Mouse (Mus musculus): ENCODE data around the gene Shcbp1l.
"Not testable (repeated sequence)": the region's sequence is repeated elsewhere in the genome, so short reads cannot be mapped to it uniquely, and the experiment has no call there.

Shcbp1l gene

DNA sequence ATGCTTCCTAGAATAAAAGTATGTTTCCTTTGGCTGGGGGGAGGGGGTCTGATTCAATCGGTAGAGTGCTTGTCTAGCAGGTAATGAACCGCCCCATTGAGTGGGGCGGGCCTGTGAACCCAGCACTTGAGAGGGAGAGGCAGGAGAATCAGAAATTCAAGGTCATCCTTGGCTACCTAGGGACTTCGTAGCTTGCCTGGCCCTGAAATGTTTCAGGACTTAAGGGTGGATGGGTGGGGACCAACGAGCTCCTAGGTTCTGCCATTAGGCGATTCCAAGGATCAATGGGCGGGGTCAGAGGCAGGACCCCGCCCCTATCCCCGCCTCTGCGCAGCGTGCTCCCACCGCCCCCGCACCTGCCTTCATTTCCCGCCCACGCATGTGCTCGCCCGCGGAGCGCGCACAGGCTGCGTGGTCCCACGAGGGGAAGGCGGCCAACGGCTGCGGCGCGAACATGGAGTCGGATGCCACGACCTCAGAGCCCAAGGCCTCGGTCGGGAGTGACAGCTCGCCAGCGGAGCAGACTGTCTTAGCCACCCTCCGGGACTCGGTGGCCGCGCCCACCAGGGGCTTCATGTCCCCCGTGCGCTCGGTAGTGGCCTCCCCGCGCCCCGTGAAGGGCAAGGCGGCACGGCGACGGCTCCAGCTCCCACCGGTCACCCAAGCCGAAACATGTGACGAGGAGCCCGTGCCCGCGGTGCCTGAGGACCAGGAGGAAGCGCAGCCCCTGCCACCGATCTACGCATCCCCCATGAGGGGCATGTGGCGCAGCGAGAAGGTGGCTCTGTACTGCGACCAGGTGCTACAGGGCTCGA is at the start of gene Shcbp1l:
Gene Shcbp1l, plus strand, starts transcription at position 393 of the 815 bp plus-strand sequence.
- DNase-seq: peak; percentile 63

DNA sequence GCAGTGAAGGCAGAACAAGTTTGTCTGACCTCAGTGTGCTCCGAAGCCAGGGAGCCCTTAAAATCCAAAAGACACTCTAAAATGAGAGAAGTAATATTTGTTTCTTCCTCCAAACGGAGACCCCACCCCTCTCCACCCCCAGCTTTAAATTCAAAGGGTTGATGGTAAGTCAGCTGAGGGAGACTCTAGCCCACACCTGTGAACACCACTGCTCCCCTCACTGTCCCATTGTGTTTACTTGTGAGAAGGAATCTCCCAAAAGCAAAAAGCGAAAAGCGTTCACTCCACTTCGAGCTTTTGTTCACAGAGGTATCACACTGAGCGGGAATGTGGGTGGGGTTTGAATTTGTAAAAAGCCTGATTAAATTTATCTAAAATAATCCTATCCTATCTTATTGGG is 48.5 kb upstream of the Shcbp1l start:
- no peak for DNase-seq

DNA sequence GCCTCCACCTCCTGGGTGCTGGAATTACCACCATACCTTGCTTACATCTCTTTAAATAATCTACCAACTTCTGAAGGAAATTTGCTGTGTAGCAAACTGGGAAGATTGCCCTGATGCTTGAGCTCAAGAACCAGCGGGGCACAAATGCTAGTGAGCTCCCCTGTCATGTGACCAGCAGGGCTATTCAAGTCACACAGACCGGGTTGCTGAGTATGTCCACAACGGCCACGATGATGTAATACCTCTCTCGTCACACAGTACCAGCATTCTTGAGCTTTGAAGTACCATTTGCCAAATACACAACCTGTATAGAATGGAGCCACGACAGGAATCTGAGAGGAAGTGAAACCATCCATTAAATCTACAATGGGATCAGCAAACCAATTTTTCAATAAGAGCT is 46.4 kb upstream of the Shcbp1l start:
- DNase-seq: peak; percentile 19

DNA sequence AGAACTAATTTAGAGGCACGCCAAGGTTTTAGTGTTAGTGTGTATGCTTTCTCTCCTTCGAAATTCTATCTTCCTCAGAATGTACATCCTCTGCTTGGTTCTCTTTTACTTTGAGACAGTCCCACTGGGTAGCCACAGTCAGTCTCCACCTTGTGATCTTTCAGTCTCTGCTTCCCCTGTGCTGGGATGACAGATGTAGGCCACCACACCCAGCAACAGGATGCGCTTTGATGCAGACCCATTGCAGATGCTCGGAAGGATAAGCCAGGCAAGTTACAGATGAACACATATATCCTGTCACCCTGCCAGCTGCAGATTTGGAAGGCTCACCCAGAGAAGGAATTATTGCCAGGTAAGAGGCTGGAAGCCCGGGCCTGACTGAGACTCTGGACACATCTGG is 45.1 kb upstream of the Shcbp1l start:
- no peak for DNase-seq

DNA sequence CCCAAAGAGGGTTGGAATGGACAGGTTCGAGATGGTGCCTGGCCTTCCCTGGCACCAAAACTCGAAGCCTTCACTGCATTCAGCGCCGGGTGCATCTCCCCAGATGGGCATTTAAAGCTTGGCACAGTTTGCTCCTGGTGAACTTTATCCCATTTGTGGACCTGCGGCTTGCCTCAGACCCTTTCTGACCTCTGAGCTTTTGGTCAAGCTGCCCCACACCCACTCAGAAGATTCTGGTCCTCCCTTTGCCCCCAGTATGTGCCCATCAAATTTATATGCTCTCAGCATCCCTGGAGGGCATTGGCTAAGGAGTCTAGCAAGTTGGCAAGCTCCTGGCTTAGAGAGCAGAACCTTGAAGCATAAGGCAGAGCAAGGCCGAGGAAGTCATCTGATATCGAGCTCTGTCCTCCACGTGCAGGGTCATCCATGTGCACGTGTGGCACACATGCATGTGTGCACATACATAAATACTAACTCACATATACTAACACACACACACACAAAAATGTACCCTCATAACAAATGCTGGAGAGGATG is 44.1 kb upstream of the Shcbp1l start:
- DNase-seq: no peak

DNA sequence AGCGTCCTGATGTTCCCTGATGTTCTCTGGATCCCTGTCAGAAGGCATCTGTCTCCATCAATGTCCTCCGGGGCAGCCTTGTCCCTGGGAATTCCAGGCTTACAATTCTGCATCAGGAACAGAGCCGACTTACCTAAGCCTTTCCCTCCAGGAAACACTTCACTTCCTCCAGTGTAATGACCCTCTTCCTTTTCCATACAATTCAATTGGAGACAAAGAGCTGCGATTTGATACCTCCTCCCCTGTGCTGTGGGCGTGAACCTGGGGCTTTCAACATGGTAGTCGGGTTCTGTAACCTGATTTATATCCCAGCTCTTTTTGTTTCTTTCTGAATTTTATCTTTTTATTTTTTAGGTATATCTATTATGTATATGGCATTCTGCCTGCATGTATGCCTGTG is 39.9 kb upstream of the Shcbp1l start:
- DNase-seq: no peak

DNA sequence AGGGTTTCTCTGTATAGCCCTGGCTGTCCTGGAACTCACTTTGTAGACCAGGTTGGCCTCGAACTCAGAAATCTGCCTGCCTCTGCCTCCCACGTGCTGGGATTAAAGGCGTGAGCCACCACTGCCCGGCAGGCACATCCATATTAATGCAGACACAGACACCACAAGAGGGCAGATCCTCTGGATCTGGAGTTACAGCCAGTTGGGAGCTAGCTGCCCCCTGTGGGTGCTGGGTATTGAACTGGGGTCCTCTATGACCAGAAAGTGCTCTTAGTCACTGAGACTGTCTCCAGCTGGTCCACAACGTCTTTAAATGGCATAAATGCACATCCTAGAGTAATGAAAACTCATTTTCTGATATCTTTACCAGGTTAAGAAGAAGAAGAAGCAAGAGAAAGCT is 39.3 kb upstream of the Shcbp1l start:
- DNase-seq: not testable (repeated sequence)

DNA sequence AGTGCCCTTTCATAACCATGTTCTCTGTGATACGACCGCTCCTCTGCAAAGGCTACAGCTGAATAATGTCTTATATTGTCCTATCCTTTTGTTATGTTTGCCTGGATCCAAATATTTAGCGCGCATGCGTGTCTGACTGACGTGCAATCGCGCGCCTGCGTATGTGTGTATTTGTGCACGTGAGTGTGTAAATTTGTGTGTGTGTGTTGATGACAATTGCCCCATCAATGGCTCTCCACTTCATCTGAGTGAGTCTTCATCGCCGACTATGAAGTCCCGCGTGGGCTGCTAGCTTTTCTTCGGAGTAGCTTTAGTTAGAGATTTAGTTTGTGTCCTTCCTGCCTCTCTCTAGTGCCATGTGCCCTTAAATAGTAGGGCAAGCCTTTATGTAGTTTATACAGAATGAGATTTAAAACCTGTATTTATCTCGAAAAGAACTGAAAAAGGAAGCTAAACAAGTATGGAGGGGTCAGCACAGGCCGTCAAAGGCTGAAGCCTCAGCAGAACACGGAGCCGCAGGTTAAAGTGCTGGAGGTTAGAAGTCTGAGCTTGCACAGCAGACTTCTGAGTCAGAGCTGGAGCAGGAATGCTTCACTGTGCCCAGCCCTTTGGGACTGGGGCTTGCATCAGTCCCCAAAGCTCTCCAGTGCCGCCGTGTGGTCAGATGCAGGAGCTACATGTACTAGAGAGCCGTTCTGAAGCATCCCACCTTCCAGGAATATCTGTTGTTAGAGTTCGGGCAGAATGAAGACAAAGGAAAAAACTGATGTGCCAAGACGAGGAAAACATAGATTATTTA is 38.5 kb upstream of the Shcbp1l start:
- DNase-seq: peak; percentile 88

DNA sequence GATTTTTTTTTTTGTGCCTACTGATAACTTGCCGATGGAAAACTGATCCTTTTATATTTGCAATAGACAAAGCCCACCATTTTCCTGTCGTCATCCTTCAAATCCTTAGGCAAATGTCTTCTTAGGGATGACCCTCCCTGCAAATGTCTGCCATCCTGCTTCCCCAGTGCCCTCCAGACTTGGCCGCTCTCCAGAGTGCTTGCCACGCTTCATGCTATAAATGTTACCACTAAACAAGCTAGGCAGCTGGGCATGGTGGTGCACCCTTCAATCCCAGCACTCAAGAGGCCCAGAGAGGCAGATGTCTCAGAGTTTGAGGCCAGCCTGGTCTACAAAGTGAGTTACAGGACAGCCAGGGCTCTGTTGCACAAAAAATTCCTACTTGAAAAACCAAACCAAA is 29.3 kb upstream of the Shcbp1l start:
- DNase-seq: not testable (repeated sequence)

DNA sequence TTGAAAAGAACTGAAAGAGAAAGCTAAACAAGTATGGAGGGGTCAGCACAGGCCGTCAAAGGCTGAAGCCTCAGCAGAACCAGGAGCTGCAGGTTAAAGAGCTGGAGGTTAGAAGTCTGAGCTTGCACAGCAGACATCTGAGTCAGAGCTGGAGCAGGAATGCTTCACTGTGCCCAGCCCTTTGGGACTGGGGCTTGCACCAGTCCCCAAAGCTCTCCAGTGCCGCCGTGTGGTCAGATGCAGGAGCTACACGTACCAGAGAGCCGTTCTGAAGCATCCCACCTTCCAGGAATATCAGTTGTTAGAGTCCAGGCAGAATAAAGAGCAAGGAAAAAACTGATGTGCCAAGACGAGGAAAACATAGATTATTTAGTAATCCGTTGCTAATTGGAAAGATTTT is 23.2 kb upstream of the Shcbp1l start:
- peak; percentile 76 for DNase-seq

DNA sequence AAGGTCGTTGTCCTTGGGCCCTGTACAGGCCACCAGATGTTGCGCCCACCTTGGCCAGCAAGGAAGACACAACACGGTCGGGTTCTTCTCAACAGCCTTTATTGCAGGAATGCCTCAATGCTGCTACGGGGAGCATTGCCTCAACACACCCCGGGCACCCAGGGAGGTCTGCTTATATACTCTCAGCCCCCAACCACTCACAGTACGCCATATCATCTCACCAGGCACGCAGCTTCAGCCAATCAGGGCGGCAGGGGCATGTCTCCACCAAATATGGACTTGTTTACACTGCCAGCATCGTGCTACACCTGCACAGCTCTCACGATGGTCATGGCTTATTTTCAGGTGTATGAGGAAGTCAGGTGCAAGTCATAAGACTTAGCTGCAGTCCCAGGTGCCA is 17.3 kb upstream of the Shcbp1l start:
- not testable (repeated sequence) for DNase-seq

DNA sequence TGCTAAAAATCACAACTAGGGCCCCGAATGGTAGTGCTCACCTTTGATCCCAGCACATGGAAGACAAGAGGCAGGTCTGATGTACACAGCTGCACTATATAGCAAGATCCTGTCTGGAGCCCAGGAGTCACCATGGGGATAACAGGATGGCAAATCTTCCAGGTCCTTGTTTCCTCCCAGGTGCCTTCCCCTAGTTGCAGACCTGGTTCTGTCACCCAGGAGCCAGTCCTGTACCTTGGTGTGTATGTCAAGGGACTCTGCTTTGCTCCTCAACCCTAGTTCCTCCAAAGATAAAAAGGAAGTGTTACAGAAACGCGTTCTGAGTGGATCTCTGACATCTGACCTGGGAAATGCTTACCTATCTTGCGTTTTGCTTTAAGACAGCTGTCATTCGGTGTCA is 16.7 kb upstream of the Shcbp1l start:
- not testable (repeated sequence) for DNase-seq

DNA sequence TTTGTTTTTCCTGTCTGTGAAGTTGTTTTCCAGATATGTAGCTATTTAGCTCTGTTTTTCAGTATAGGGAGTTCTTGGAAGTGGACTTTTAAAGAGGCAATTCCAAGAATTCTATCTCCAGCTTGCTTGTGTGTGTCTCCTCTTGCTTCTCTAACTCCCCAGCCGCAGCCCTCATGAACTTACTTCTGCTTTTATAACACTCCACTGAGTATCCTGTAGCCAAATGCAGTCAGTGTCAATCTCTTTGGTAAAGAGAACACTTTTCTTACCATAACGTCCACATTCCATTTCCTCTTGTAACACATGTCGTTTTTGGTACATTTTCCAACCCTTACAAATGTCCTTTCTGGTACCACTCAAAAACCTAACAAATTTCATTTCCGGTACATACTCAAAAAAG is 14.0 kb upstream of the Shcbp1l start:
- not testable (repeated sequence) for DNase-seq

DNA sequence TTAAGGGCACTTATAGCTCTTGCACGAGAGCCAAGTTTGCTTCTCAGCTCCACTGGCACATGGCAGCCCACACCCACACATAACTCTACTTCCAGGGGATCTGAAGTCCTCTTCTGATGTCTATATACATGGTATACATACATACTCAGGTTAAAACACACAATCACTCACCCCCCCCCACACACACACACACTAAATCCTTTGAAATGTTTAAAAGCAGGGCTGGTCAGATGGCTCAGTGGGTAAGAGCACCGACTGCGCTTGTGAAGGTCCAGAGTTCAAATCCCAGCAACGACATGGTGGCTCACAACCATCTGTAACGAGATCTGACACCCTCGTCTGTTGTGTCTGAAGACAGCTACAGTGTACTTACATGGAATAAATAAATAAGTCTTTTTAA is 13.2 kb upstream of the Shcbp1l start:
- DNase-seq: no peak

DNA sequence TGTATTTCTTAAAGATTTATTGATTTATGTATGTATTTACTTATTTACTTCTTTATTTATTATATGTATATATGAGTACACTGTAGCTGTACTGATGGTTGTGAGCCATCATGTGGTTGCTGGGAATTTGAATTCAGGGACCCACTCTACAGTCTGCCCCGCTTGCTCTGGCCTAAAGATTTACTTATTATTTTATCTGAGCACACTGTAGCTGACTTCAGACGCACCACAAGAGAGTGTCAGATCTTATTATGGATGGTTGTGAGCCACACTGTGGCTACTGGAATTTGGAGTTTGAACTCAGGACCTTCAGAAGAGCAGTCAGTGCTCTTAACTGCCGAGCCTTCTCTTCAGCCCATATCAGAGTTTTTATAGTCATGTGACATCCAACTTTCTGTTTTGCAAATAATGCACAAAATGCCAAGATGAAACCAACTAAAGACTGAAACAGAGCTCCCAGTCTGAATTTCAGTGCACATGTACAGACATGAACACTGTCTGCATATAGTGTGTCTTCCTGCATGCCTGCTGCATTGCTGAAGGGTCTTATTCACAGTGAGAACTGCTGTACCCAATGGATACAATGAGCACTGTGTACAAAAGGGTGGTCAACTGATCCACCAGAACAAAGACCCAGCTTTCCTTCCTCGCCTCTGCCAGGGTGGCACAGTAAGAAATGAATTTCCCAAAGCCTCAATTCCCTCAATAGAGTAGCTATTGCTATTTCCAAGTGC is 12.1 kb upstream of the Shcbp1l start:
- not testable (repeated sequence) for DNase-seq

DNA sequence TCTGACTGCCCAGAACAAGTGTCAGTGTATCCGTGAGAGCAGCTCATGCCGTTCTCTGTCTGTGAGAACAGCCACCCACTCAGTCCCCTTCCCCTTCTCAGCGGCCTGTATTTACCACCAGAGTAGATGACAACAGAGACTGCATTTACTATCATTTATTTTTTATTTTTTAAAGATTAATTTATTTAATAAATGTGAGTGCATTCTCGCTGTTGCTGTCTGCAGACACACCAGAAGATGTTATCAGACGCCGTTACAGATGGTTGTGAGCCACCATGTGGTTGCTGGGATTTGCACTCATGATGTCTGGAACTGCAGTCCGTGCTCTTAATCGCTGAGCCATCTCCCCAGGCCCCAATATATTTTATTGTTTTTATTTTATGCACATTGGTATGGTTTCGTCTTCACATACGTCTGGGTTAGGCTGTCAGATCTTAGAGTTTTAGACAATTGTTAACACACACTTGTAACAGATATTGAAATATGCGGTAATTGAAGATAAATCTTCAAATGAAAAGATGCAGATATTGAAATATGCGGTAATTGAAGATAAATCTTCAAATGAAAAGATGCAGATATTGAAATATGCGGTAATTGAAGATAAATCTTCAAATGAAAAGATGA is 11.5 kb upstream of the Shcbp1l start:
- DNase-seq: not testable (repeated sequence)

DNA sequence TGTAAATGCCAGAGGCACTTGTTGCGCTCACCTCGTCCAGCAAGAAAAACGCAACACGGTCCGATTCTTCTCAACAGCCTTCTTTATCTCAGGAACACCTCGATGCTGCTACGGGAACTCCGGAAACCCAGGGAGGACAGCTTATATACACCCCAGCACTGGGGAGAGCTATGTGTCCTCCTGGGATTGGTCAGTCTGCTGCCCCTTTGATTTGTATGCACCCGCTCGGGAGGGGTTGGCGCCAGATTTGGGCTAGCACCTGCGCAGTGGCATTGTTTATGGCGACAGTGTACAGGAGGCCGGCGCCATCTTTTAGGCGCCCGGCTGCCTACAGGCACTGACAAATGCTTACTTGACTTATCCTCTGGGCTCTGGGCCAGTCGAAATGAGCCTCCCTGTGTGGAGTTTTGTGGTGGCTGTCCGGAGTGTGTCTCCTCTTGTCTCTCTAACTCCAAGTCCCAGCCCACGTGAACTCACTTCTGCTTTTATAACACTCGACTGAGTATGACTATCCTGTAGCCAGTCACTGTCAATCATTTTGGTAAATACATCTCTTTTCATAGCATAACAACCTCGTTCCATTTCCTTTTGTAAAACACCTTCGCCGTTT is 10.7 kb upstream of the Shcbp1l start:
- DNase-seq: peak; percentile 76

DNA sequence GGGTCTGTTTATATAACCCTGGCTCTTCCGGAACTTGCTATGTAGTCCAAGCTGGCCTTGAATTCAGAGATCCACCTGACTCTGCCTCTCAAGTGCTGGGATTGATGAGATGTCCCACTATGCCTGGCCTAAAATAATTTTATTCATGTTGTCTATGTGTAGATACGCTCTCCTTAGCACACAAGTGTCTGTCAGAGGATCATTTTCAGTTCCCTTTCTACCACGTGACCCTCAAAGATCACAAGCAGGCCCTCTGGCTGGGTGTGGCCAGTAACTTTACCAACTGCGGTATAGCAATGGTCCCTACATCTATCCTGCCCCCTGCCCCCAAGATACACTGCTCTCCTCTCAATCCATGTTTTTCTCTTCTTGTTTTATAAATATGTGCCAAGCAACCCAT is 10.0 kb upstream of the Shcbp1l start:
- DNase-seq: peak; percentile 59

DNA sequence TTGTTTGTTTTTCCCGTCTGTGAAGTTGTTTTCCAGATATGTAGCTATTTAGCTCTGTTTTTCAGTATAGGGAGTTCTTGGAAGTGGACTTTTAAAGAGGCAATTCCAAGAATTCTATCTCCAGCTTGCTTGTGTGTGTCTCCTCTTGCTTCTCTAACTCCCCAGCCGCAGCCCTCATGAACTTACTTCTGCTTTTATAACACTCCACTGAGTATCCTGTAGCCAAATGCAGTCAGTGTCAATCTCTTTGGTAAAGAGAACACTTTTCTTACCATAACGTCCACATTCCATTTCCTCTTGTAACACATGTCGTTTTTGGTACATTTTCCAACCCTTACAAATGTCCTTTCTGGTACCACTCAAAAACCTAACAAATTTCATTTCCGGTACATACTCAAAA is 9.2 kb upstream of the Shcbp1l start:
- not testable (repeated sequence) for DNase-seq

DNA sequence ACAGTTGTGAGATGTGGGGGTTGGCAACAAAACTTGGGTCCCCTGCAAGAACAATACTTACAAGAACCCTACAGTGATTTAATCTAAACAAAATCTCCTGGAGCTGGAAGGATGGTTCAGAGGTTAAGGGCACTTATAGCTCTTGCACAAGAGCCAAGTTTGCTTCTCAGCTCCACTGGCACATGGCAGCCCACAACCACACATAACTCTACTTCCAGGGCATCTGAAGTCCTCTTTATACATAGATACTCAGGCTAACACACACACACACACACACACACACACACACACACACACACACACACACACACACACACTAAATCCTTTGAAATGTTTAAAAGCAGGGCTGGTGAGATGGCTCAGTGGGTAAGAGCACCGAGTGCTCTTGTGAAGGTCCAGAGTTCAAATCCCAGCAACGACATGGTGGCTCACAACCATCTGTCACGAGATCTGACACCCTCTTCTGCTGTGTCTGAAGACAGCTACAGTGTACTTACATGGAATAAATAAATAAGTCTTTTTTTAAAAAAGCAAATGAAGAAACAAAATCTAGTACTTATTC is 8.6 kb upstream of the Shcbp1l start:
- not testable (repeated sequence) for DNase-seq

DNA sequence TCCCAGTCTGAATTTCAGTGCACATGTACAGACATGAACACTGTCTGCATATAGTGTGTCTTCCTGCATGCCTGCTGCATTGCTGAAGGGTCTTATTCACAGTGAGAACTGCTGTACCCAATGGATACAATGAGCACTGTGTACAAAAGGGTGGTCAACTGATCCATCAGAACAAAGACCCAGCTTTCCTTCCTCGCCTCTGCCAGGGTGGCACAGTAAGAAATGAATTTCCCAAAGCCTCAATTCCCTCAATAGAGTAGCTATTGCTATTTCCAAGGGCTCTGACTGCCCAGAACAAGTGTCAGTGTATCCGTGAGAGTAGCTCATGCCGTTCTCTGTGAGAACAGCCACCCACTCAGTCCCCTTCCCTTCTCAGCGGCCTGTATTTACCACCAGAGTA is 7.2 kb upstream of the Shcbp1l start:
- not testable (repeated sequence) for DNase-seq

DNA sequence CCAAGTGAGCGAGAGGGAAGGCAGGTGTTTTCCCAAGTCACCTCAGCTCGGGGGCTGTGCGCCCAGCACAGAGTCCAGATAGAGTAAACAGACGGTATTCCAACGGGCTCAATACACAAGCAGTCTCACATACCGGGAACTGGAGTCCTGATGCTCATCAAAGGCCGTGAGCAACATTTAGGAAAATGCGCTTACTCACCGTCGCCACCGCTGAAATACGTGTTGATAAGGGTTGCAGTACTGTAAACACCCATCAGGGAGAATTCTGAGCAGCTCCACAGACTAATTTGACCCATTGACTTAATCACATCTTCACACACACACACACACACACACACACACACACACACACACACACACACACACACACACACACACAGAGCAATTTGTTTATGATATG is 691 bp upstream of the Shcbp1l start:
- DNase-seq: no peak

All from lung, postnatal 14 days (tissue).